Mouse (Mus musculus) frontal cortex, postnatal 10 days (tissue): Measurements from ENCODE around the gene Esrra.
A peak's percentile ranks its signal among the peaks of the same experiment; 100 is the strongest.

Experiments used
- DNase-seq, 2 experiments: peaks; one replicate each; pipeline ENCODE4 v3.0.0; 2022; ENCODE audit warnings: low spot score in 2 of 2, mixed read lengths in 1 of 2

Esrra gene

DNA sequence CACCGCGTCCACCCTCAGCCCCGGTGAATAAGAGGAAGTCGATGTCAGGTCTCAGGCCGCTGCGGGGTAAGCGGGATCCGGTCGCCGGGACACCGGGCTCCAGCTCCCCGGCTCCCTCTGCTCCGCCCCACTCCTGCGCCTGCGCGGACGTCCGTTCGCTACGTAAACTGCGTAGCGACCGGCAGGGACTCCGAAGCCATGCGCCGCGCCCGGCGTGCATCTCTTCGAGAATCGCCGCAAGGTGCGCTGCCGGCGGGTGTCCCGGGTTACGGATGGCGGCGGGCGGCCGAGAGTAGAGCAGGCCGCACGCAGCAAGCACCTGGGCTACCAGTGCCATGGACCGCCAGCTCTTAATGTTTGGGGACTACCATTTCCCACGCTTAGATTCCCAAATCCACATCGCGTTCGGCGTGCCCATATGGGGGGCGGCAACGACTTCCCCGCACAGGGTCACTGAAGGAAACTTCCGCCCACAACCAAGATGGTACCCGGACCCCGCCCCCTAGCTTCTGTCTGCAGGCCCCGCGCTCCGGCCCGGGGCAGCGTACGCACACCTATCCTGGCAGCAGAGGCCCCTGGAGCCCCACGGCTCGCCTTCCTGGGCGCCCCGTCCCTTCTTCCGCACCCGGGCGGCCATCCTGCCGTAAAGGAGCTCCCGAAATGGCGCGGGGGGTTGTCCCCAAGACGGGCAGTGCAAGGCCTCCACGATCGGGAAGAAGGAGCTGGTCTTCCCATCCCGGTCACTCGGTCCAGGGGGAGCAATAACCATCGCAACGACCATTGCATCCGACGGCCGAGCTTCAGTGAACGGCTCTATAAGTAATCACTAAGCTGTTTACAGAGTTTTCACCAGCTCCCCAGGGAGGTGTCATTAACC lies 20.0 kb upstream of the Esrra start, which contains the start of gene Bad:
Gene Bad, plus strand, starts transcription at position 490 of the 877 bp plus-strand sequence.
- peak; percentile 78 to 93 for DNase-seq

DNA sequence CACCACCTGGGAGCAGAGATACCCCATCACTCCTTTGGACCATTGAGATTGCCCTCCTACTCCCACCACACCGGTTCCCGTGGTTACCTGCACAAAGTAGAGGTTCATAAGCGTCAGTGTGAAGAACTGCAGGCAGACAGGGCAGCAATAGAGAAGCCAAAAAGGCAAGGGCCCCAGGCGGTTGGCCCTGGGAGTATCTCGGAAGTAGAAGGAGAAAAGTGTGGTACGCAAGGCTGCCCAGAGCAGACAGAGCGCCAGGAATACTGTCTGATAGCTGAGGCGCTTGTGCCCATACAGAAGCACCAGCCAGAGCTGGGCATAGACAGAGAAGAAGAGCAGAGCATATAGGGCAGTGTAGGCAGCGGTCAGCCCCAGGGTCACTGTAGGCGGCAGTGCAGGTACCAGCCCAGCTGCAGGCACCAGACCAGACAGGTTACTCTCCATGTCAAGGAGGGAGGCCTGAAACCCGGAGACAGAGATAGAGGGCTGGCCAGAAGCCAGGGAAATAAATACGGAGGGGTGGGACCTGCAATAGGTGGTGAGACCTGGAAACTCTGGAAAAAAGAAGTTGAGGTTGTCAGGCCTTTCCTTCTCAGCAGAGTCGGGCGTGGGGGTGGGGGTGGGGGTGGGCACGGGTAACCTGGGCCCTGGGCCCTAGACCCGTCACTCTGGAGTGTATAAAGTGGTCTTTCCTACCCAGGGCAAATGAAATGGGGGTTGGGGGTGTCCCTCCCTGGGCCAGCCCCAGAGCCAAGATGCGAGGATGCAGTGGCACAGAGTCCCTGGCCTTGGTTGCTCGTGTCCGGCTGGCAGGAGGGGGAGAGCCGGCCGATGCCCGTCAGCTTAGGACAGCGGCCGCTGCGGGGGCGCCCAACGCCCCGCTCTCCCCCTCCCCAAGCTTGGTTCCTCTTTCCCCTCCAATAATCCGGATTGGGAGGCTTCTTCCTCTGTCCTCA lies 19.1 kb upstream of the Esrra start:
- no peak for DNase-seq

DNA sequence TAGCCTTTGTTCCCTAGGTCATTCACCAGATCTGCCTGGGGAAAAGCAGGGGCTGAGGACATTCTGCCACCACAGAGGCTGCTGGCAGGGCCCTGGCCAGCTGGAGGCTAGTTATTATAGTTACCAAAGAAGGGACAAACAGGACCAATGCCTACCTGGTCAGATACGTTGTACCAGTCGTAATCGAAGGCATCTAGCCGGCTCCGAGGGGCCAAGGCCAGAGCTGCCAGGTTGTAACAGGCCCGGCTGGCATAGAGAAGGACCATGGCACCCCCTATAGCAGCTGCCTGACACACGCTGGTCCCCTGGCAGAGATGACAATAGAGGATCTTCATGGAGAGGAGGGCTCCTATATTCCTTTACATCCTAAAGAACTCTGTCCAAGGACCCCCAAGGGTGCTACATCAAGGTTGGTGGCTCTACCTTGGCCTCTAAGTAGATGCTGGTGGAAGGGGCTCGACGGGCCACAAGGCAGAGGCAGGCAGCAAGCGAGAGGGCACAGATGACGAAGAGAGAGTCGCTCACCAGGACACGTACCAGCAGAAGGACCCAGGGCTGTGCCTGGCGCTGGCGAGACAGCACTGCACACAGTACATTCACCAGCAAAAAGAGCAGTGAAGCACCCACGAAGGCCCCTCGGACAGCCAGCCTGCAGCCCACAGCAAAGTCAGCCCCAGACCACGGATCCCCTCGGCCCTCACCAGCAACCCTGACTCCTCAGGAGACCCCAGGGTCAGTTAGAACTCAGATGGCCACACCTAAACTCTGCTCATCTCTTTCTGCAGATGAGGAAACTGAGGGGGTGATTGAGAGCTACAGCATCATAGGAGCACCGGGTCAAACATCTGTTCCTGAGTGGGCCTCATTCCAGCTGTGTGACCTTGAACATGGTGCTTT lies 17.7 kb upstream of the Esrra start:
- no peak for DNase-seq

DNA sequence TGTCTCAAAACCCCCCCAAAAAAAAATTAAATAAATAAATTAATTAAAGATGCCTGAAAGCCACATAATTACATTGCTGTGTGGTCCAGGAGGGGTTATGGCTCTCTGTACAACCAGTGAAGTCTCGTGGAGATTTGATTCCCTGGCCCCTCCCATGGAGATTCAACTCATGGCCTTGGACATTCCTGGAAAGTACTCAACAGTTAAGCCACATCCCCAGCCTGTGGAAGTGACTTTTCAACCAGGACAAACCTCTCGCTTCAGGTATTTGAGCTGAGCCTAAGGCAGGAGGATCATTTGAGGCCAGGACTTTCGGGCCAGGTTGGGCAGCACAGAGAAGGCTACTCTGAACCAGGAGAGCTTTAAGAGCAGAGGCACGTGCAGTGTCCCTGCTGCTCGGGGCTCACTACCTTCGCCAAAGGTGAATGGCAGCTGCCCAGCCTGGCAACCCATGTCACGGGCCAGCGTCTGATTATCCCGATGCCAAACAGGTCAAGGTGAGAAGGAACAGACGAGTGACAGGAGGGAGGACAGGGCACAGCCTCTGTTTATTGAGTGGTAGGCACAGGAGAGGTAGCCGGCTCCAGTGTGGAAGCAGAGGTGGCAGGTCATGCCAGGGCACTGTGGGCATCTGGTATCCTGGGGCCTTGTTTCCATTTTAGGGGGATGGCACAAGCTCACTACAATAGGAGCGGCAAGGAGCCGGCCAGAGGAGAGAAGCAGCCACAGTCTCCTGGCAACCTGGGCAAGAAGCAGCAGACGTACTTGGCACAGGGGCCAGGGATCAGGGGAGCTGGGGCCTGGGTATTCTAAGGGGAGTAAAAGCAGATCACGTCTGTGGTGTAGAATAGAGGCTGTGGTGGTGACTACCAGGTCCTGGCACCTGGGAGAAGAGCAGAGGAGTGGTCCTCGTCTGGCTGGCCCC lies 16.2 kb upstream of the Esrra start:
- DNase-seq, result no peak

DNA sequence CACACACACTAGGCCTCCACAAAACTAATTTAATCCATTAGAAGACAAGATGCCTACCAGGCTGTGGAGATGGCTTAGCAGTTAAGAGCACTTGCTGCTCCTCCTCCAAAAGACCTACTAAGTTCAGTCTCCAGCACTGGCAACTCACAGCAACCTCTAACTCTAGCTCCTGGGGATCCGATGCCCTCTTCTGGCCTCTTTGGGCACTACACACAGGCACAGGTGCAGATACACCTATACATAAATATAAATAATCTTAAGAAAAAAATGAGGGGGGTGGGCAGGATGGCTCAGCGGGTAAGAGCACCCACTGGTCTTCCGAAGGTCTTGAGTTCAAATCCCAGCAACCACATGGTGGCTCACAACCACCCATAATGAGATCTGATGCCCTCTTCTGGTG lies 14.7 kb upstream of the Esrra start:
- no peak for DNase-seq

DNA sequence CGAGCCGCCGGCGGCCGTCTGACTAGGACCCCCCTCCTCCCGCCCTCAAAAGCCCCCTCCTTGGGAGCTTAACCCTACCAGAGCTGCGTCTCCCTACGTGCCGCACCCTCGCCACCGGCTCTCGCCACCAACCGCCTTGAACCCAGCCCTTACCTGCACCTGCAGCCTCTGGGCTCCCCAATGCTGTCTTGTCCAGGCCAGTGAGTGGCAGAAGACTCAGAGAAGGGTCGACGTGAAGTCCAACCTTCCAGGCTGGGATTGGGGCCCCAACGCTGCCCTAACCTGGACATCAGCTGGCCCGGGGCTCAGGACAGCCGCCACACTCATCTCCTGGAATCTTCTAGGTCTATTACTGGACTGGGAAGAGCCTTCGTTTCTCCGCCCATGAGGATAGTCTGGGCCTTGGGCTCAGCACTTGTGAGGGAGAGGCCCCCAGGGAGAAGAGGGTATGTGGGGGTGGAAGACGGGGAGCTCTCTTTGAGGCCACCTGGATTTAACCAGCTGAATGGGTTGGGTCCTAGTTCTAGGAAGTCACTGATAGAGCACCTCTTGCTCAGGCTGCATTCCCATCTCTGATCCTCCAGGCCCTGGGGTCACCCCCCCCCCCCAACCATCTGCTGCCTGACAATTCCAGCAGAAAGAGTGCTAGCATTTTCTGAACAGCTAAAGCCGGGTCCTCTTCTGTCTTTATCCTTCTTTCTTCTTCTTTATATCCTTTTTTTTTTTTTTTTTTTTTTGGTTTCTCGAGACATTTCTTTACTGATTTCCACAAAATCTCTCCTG lies 12.8 kb upstream of the Esrra start, which contains the start of gene Kcnk4:
Gene Kcnk4, minus strand, starts transcription at position 321 of the 783 bp plus-strand sequence.
- DNase-seq, result no peak

DNA sequence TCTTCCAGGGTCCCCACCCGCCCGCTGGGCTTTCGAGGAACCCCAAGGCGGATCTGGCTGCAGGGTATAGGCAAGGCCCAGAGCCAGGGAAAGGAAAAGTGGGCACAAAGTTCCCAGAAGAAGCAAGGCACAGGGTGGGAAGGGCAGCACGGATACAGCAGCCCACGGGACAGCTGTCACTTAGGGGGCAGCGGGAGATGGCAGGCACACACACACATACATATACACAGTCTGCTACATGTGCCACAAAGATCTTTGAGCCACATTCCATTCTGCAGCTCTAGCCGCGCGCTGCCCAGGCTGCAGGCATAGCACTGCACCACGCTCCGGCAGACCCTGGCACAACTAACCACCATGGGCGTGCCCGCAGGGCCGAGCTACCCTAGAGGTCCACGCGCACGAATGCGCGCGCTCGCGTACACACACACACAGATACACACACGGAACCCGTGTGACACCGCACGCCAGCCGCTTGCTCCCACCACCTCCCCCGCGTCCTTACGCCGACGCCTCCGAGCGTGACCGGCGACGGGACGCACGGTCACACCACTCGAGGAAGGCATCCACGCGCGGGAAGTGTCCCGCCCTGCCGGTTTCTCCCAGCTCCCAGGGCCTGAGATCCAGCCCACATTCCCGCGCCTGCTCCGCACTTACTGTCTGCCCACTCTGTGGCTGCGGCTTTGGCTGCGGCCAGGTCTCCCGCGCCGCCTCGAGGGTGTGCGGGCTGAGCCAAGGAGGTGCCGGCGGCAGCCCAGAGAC lies 12.0 kb upstream of the Esrra start:
- DNase-seq, result no peak

DNA sequence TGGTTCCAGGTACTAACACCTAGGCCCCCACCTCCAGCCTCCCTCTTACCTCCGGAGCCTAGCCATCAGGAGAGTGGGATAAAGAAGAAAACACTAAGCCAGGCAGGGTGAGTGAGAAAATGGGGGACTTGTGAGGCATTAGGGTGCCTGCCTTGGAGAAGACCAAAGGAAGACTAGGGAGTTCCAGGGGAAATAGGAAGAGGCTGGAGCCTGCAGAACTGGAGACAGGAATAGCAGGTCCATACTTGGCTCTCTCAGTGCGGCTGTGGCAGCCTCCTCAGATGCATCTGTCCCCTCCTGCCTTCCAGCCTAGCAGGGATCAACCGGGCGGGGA lies 11.5 kb upstream of the Esrra start:
- DNase-seq, result no peak

DNA sequence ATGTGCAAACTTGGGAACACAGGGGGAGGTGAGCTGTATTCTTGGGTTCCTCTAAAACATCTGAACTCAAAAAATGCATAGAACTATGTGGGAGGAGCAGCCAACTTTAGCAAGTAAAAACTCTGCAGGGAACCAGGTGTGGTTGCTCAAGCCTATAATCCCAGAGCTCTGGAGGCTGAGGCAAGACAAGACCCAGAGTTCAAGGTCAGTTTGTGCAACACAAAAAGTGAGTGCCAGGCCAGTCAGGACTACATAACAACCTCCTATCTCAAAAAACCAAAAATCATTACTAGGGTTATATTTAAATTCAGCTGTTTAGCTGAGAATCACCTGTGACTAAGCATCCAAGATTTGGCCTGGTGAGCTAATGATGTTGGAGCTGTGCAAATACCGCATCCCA lies 10.4 kb upstream of the Esrra start:
- no peak for DNase-seq

DNA sequence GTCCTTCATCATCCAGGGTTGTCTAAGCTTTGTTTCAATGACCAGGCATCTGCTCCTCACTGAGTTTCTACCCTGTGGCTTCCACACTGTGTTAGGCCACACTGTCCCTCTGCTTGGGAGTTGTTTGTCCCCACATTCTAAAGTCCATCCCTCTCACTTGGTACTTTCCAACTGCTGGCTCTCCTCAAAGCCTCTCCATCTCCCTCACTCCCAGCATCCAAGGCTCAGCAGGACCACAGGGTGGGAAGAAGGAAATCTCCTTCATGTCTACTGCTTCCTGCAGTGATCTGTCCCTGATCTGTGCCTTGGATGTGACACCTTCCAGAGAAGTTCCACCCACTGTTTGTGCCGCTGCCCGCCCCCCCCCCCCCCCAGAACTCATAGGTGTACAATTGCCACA lies 9.4 kb upstream of the Esrra start:
- DNase-seq, result no peak

DNA sequence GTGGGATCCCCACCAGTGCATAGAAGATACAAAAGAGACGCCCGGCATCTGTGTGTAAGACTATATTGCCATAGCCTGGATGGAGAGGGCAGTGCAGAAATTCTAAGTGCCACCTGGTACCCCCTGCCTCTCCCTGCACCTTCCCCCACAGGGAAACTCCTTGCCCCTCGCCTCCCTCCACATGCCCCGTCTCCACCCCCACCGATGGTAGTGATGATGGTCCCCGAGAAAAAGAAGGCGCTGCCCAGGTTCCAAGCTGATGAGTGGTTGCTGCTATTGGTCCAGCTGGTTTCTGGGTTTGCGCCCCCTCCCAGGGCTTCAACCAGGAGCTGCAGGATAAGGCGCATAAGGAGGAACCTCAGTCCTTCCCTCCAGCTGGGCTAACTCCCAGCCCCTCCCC lies 6.5 kb upstream of the Esrra start:
- DNase-seq, result no peak

DNA sequence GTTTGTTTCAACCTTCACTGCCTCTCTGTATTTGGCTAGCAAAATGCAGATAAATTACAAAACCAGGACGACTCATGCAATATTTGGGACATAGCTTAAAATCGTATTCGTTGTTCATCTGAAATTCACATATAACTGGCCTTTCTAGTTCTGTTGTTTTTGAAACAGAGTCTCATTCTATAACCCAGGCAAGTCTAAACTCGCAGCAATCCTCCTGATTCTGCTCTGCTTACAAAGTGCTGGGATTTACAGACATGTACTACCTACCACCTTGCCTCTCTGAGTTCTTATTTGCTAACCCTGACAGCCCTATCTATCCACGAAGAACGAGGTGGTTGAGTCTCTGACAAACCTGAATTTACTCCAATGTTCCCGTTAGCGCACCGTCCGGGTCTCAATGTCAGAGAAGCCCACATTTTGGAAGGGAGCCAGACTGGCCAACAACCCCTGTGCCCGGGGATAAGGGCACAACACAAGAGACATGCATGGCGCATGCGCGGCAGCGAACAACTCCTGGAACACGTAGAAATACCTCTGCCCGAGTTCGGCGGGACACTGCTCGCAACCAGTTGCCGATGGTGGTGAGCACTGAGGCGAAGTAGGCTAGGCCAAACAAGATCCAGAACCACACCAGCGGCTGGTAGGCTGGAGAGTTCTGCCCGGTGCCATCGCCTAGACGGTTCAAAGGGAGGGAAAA lies 5.1 kb upstream of the Esrra start:
- DNase-seq, result no peak

DNA sequence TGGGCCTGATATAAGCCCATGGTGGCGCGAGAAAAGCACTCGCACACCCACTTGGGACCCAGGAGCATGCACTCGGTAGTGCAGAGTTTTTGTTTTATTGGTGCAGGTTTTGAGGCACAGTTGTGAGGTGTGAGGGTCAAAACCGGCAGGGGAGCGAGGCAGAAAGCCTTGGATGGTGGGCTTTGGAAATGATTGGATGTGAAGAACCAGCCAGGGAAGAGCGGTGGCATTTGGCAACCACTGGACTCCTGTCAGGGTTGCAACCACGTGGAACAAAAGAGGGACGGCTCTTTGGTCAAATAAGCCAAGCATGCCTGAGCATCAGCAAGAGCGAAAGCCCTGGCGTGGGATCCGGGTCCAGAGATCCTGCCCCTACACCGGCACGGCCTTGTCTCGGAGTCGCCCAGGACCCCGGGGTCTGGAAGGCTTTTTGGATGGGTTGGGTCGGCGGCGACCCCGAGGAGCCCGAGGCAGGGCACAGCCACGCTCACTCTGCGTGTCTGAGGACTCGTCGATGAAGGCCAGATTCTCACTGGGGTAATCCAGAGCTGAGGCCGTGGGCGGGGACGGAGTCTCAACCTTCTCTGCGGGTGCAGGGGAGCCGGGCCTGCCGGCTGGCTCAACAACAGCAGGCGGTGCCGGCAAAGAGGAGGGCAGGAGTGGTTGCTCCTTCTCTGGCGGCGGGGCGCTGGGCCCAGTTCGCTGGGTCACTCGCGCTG lies 4.2 kb upstream of the Esrra start:
- no peak for DNase-seq

DNA sequence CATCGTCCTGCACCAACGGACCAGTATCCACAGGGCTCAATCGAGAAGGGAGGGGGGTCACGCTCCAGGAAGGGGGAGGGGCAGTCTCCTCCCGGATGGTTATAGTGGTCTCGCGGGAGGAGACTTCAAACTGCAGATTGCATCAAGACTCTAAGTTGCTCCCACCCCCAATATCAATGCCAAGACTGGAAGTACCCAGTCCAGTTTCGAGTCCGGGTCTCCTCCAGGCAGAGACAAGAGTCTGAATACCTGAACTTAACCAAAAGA lies 3.6 kb upstream of the Esrra start, which contains the start of gene Catsperz:
Gene Catsperz, minus strand, starts transcription at position 74 of the 267 bp plus-strand sequence.
- DNase-seq, result no peak

DNA sequence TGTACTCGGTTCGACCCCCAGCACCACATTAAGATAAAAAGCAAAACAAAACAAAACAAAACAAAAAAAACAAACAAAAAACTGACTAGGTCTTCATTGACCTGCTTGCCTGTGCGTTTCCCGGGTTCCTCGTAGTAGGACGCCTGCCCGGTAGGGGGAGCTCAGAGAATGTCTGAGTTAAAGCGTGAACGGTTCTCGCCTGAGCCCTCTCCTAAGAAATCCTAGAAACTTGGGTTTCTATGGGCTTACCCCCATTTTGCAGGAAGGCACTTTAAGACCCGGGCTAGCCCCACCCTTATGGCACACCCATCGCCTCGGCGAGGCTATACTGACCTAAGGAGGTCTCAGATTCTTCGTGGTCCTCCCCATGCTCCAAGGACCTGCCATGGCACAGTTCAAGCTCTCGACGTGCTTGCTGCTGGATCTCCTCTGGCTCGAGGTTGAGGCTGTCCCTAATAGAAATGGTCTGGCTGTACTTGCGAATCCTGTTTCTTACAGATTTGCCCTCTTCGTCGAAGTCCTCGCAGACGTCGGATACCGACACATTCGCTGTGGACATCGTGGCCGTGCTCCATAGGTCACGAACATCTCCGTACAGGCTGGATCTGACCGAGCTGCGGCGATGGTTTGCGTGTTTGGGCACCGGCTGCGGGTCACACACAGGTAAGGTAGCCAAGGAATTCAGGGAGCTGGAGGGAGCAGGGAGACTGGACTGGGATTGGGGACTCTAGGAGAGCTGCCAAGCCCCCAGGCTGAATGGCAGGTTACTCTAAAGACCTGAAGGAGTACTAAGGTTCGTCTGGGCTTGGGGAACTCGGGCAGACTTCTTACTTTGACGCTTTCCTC lies 3.1 kb upstream of the Esrra start:
- DNase-seq, result peak; percentile 69 to 80

DNA sequence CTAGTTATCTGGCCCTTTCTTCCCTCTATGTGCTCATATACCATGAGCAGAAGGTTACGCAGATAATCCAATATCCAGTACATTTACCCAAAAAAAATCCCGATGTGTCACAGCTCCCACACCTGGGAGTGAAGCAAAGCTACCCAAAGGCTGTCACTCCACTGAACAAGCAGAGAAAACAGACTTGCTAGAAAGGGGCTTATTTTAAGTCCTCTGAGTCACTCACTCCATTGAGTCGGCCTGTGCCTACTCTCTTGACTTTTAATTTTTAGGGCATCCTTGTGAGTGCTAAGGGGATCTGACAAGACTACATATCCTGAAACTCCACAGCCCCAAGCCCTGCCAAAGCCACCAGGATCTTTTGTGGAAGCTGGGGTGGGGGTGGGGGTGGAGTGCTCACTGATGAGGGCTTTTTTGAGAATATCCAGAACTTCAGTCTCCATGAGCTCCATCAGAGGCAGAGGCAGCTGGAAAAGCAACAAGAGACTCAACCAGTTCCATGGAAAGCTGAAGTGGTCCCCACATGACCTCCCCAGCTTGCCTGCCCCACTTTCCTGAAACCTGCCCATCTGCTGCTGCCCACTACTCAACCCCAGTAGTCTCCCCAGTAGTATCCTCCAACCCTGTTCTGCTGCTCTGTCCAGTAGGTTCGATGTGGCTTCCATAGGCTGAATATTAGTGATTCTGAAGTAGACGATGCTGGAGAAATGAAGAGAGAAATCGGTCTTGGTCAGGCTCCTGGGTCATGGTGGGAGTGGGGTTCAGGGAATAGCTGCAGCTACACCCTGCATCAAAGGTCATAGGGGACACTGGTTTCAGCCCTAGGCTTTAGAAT lies 1.5 kb upstream of the Esrra start:
- no peak for DNase-seq
